Comparison of ENCODE assay signal across 9 mouse cellular contexts in genomic region chr19:47917396-47917795, GRCm38 (mm10). TPM values are rescaled to one million over a fixed set of nuclear protein-coding genes. Genes with fewer than 3 reads are reported as not detected.
A peak's percentile ranks its signal among the peaks of the same experiment; 100 is the strongest.
DNase-seq lines count a peak whose midpoint lies in the region; ATAC-seq and TF ChIP-seq lines count a peak whose summit lies in the region.
"Had no signal": no experiment of that assay in that cellular context is flagged by ENCODE, and none has a peak within 500 bp of the region (broad histone marks: within the 10 kb centered on the region; RNA-seq: fewer than 3 reads in every experiment).

No protein-coding gene starts in this region.

- intact Hi-C loops in heart, postnatal 10 days (cut with DNase I), result no loop called here

- H3K9ac ChIP-seq in heart, embryonic 13.5 days, result peak overlapping the region; percentile 97
- H3K9ac ChIP-seq in hindbrain, embryonic 12.5 days, result peak overlapping the region; percentile 85; the same call in 1 of the 2 replicates
- H3K9ac ChIP-seq in midbrain, embryonic 11.5 days (ENCODE audit: low read length), result peak overlapping the region; percentile 90

- no peaks in the 10 kb centered on the region for H3K9me3 ChIP-seq in heart, embryonic 13.5 days
- no peaks in the 10 kb centered on the region for H3K9me3 ChIP-seq in hindbrain, embryonic 12.5 days (replicated peaks)
- H3K9me3 ChIP-seq in midbrain, embryonic 11.5 days (ENCODE audit: control insufficient read depth, low read length), result no peaks in the 10 kb centered on the region

- H3K4me2 ChIP-seq in heart, embryonic 13.5 days, result peak overlapping the region; percentile 83
- peak overlapping the region; percentile 69 for H3K4me2 ChIP-seq in hindbrain, embryonic 12.5 days (replicated peaks)
- H3K4me2 ChIP-seq in midbrain, embryonic 11.5 days, result peak overlapping the region; percentile 74

- peaks cover 66% of the 10 kb centered on the region for H3K4me1 ChIP-seq in heart, embryonic 13.5 days
- H3K4me1 ChIP-seq in bone marrow, adult 2 months (ENCODE audit: control insufficient read depth, insufficient read depth, low read length), result peaks cover 4% of the 10 kb centered on the region; the same call in 1 of the 2 replicates
- peaks cover 24% of the 10 kb centered on the region for H3K4me1 ChIP-seq in hindbrain, embryonic 12.5 days
- peaks cover 21% of the 10 kb centered on the region for H3K4me1 ChIP-seq in midbrain, embryonic 11.5 days (ENCODE audit: control insufficient read depth, insufficient read depth, low read length)

- H3K4me3 ChIP-seq in heart, embryonic 13.5 days, result peak overlapping the region; percentile 94
- peak overlapping the region; percentile 94 for H3K4me3 ChIP-seq in bone marrow, adult 2 months (replicated peaks; ENCODE audit: control insufficient read depth, low read depth, low read length)
- peak overlapping the region; percentile 85 for H3K4me3 ChIP-seq in hindbrain, embryonic 12.5 days
- peak overlapping the region; percentile 68 for H3K4me3 ChIP-seq in midbrain, embryonic 11.5 days (ENCODE audit: low read depth, low read length)

- TF ChIP-seq CTCF in bone marrow, adult 2 months (IDR thresholded peaks at IDR 0.05; ENCODE audit: control insufficient read depth, insufficient read depth, low read length), result no peak

- H3K27ac ChIP-seq in heart, embryonic 13.5 days (replicated peaks), result peak overlapping the region; percentile 96
- H3K27ac ChIP-seq in bone marrow, adult 2 months (ENCODE audit: control insufficient read depth, insufficient read depth, low read depth, low read length, poor library complexity), result peak overlapping the region; percentile 39; the same call in 1 of the 2 replicates
- H3K27ac ChIP-seq in hindbrain, embryonic 12.5 days, result no peak overlapping the region
- no peak overlapping the region for H3K27ac ChIP-seq in midbrain, embryonic 11.5 days (ENCODE audit: low read depth, low read length)

- H3K27me3 ChIP-seq in heart, embryonic 13.5 days (replicated peaks), result no peaks in the 10 kb centered on the region
- no peaks in the 10 kb centered on the region for H3K27me3 ChIP-seq in hindbrain, embryonic 12.5 days
- H3K27me3 ChIP-seq in midbrain, embryonic 11.5 days (ENCODE audit: control insufficient read depth, insufficient read depth, low read length), result no peaks in the 10 kb centered on the region

- TF ChIP-seq POLR2A in bone marrow, adult 2 months (IDR thresholded peaks at IDR 0.05; ENCODE audit: borderline replicate concordance, control insufficient read depth, low read depth, low read length), result no peak

- ATAC-seq in heart, embryonic 13.5 days (ENCODE audit: extremely low read depth, insufficient number of reproducible peaks, low FRiP score, low TSS enrichment), result no peak
- no peak for ATAC-seq in hindbrain, embryonic 12.5 days (ENCODE audit: low FRiP score)
- ATAC-seq in midbrain, embryonic 11.5 days (ENCODE audit: low FRiP score), result no peak
- no peak for ATAC-seq in CD4-positive, CD25-positive, alpha-beta regulatory T cell, adult 4 months

- peaks cover 5% of the 10 kb centered on the region; the same call in 1 of the 2 replicates for H3K36me3 ChIP-seq in heart, embryonic 13.5 days
- H3K36me3 ChIP-seq in hindbrain, embryonic 12.5 days, result 0 out of 2 replicates have a peak, but pooled peaks cover 2% of the 10 kb centered on the region
- H3K36me3 ChIP-seq in midbrain, embryonic 11.5 days (ENCODE audit: control insufficient read depth, insufficient read depth, low read length), result no peaks in the 10 kb centered on the region

- 48% methylated on average over 4 of the region's 4 CpGs for WGBS in heart, embryonic 13.5 days
- 54% methylated on average over 4 of the region's 4 CpGs for WGBS in bone marrow, adult 2 months
- WGBS in hindbrain, embryonic 12.5 days, result 22% methylated on average over 4 of the region's 4 CpGs
- WGBS in midbrain, embryonic 11.5 days, result 9% methylated on average over 4 of the region's 4 CpGs

- no peak for DNase-seq in heart, postnatal 10 days
- DNase-seq in midbrain, embryonic 11.5 days (ENCODE audit: low spot score, missing footprints), result peak; percentile 84
- no peak for DNase-seq in ovary, postnatal 14 days (ENCODE audit: low spot score)
- no peak for DNase-seq in spleen, postnatal 4 days (ENCODE audit: low spot score in 2 of 2)
- DNase-seq: kidney, postnatal 4 days had no signal

RNA-seq across cellular contexts. Expression of gene Cfap43, which starts 1.7 kb away (rescaled TPM):
- polyA plus RNA-seq in heart, embryonic 13.5 days (2015; fragmentation: Nextera tagmentation; extraction: Ambion mirVana), result 0.09 and 0.15 TPM in 2 replicates
- under 1 TPM in 1 of 2 experiments, not detected in 1; 0.24 TPM for total RNA-seq in heart, postnatal 10 days (2021)
- not detected in 2 replicates for polyA plus RNA-seq in bone marrow, adult 2 months (2011; ENCODE audit: insufficient read depth, insufficient read length, low replicate concordance, missing spikeins)
- polyA plus RNA-seq in hindbrain, embryonic 12.5 days (2016; fragmentation: Nextera tagmentation; extraction: Ambion mirVana), result 1.7 and 3.2 TPM in 2 replicates
- polyA plus RNA-seq in midbrain, embryonic 11.5 days (2014; fragmentation: Nextera tagmentation; extraction: Ambion mirVana), result 0.05 and 0.07 TPM in 2 replicates
- under 1 TPM; 0.10 to 0.75 TPM for polyA plus RNA-seq in CD4-positive, CD25-positive, alpha-beta regulatory T cell, adult 4 months (2017; shearing (Covaris generic))

RNA-seq across cellular contexts. Expression of gene Itprip, which starts 1.7 kb away (rescaled TPM):
- 19.9 and 20.4 TPM in 2 replicates for polyA plus RNA-seq in heart, embryonic 13.5 days (2015; fragmentation: Nextera tagmentation; extraction: Ambion mirVana)
- 10 to 100 TPM; 11.1 to 13.3 TPM for total RNA-seq in heart, postnatal 10 days (2021)
- 8.8 and 14.9 TPM in 2 replicates for polyA plus RNA-seq in bone marrow, adult 2 months (2011; ENCODE audit: insufficient read depth, insufficient read length, low replicate concordance, missing spikeins)
- 16.1 and 16.6 TPM in 2 replicates for polyA plus RNA-seq in hindbrain, embryonic 12.5 days (2016; fragmentation: Nextera tagmentation; extraction: Ambion mirVana)
- polyA plus RNA-seq in midbrain, embryonic 11.5 days (2014; fragmentation: Nextera tagmentation; extraction: Ambion mirVana), result 11.8 and 13.2 TPM in 2 replicates
- polyA plus RNA-seq in CD4-positive, CD25-positive, alpha-beta regulatory T cell, adult 4 months (2017; shearing (Covaris generic)), result 10 to 100 TPM; 10.5 to 12.7 TPM

RNA-seq across cellular contexts. Expression of gene Cfap58, which starts 20.1 kb away (rescaled TPM):
- polyA plus RNA-seq in heart, embryonic 13.5 days (2015; fragmentation: Nextera tagmentation; extraction: Ambion mirVana), result 0.08 and 0.11 TPM in 2 replicates
- 1 to 10 TPM; 2.7 to 2.8 TPM for total RNA-seq in heart, postnatal 10 days (2021)
- not detected in 2 replicates for polyA plus RNA-seq in bone marrow, adult 2 months (2011; ENCODE audit: insufficient read depth, insufficient read length, low replicate concordance, missing spikeins)
- 0.30 and 0.72 TPM in 2 replicates for polyA plus RNA-seq in hindbrain, embryonic 12.5 days (2016; fragmentation: Nextera tagmentation; extraction: Ambion mirVana)
- polyA plus RNA-seq in midbrain, embryonic 11.5 days (2014; fragmentation: Nextera tagmentation; extraction: Ambion mirVana), result 0.14 and 0.20 TPM in 2 replicates
- not detected for polyA plus RNA-seq in CD4-positive, CD25-positive, alpha-beta regulatory T cell, adult 4 months (2017; shearing (Covaris generic))

RNA-seq across cellular contexts. Expression of gene Gsto2, which starts 52.1 kb away (rescaled TPM):
- polyA plus RNA-seq in heart, embryonic 13.5 days (2015; fragmentation: Nextera tagmentation; extraction: Ambion mirVana), result 1.0 and 1.4 TPM in 2 replicates
- 1 to 10 TPM; 1.8 to 2.6 TPM for total RNA-seq in heart, postnatal 10 days (2021)
- polyA plus RNA-seq in bone marrow, adult 2 months (2011; ENCODE audit: insufficient read depth, insufficient read length, low replicate concordance, missing spikeins), result 2.0 TPM in 1 of 2 replicates, not detected in the other
- 0.96 and 1.3 TPM in 2 replicates for polyA plus RNA-seq in hindbrain, embryonic 12.5 days (2016; fragmentation: Nextera tagmentation; extraction: Ambion mirVana)
- 1.4 and 1.8 TPM in 2 replicates for polyA plus RNA-seq in midbrain, embryonic 11.5 days (2014; fragmentation: Nextera tagmentation; extraction: Ambion mirVana)
- under 1 TPM in 1 of 2 experiments, not detected in 1; 0.95 TPM for polyA plus RNA-seq in CD4-positive, CD25-positive, alpha-beta regulatory T cell, adult 4 months (2017; shearing (Covaris generic))

Comparison
In these comparisons a context has a peak if more than half of its experiments do, and no peak if none do; other contexts are left out.
1. H3K27ac ChIP-seq: peak in heart, embryonic 13.5 days (single experiment) and bone marrow, adult 2 months (single experiment); none in hindbrain, embryonic 12.5 days (single experiment) and midbrain, embryonic 11.5 days (single experiment).
2. Peak in every context shown above with its lines, with median percentiles within 50 percentile points of each other: H3K4me2 ChIP-seq, H3K4me3 ChIP-seq and H3K9ac ChIP-seq.